Mouse (Mus musculus) mouse trophoblast stem cell (cell line): ENCODE measurements around the gene Bad.
"Not testable (repeated sequence)": the region's sequence is repeated elsewhere in the genome, so short reads cannot be mapped to it uniquely, and the experiment has no call there.

Source experiments
- in situ Hi-C, 2 experiments: fragments of 300-500 bp; cut with MseI, MboI; formaldehyde crosslinking; loops; 2 replicates in 1 of 2; 3 replicates in 1 of 2; pipeline ENCODE4 v1.15.1; 2025

Gene Bad

GRCm38 (mm10) chr19:6985300-6985699 lies 43.6 kb downstream of the Bad start:
- in situ Hi-C loops, result no loop called here

GRCm38 (mm10) chr19:6985951-6986708 lies 44.5 kb downstream of the Bad start:
- in situ Hi-C loops, result no loop called here

- in situ Hi-C loops, result no loop called here
Measured at GRCm38 (mm10) chr19:6987061-6987903, 45.6 kb downstream of the Bad start, which contains the start of gene Vegfb. TSS of gene Vegfb (minus strand) at chr19:6987651.

DNA sequence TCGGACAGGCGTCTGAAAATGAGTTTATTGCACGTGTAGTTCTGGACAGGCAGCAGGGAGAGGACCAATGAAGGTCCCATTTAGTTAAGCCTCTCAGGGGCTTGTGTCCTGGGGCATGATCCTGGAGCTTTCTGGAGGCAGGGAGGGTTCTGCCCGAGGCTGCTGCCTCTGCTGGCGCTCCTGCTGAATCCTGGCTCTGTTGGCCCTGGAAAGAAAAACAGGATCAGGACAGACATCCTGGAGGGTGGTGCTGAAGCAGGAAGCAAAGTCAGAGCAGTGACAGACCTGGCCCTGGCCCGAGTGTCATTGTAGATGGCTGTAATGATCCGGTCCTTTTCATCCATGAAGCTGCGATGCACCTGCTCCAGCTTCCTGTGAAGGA lies 46.2 kb downstream of the Bad start:
- in situ Hi-C loops, result no loop called here

DNA sequence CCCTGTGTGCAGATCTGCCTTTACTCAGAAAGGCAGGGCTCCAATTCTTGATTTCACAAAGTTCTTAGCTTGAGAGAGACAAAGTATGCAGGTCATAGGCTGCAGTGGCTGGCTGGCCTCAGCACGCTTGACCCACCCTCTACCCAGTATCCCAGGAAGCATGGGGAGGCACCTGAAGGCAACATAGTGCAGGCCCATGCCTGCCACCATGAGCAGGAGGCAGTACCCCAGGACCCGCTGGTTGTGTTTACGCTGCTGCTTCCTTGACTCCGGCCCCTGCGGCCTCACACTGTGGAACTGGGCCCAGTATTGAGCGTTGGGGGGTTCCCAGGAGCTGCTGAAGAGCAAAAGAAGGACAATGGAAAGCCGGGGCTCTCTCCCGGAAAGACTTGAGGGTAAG lies 47.6 kb downstream of the Bad start:
- in situ Hi-C loops, result no loop called here

- in situ Hi-C loops, result no loop called here
Measured at GRCm38 (mm10) chr19:6990712-6991111, 49.1 kb downstream of the Bad start.

DNA sequence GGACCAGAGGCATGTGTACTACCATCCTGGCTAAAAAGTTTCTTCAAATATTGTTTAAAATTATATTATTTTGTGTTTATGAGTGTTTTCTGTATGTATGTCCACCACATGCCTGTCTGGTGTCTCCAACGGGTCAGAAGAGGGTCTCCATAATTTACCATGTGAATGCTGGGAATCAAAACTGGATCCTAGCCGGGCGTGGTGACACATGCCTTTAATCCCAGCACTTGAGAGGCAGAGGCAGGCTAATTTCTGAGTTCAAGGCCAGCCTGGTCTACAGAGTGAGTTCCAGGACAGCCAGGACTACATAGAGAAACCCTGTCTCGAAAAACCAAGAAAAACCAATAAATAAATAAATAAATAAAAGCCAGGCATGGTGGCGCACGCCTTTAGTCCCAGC lies 49.5 kb downstream of the Bad start:
- in situ Hi-C loops, result not testable (repeated sequence)

DNA sequence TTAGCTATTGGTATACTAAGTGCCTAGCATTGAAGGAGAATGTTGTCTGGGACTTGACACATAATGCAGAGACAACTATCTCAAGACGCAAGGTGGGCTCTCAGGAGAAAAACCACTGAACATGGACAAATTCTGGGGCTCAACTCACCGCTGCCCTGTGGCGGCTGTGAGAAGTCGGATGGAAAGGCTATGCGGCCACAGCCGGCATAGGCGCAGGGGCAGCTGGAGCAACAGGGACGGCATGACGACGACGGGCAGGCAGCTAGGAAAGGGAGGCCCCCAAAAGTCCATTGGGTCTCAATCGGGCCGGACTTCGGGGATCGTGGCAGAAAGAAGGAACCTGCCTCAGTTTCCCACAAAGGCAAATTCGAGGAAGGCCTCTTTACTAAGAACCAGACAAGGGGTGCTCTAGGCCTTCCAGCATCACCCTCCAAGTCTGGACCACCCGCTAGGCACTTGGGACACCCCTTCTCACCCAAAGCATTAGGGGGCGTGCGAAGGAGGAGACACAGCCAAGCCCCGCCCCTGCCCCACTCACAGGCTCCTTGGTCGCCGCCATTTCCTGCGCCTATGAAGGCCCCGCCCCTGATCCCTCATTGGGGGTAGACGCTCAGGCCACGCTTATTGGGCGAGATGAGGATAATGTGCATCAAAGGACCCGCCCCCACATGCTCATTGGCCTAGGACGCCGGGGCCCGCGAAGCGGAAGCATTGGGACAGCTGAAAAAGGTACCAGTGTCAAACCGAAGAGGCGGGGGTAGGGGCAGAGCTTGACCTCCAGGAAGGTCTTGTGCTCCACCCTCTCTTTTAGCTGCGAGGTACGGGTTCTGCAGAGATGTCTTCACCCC lies 50.6 kb downstream of the Bad start, which contains the start of gene Dnajc4:
Gene Dnajc4, minus strand, starts transcription at position 562 of the 848 bp plus-strand sequence.
- in situ Hi-C loops, result no loop called here

DNA sequence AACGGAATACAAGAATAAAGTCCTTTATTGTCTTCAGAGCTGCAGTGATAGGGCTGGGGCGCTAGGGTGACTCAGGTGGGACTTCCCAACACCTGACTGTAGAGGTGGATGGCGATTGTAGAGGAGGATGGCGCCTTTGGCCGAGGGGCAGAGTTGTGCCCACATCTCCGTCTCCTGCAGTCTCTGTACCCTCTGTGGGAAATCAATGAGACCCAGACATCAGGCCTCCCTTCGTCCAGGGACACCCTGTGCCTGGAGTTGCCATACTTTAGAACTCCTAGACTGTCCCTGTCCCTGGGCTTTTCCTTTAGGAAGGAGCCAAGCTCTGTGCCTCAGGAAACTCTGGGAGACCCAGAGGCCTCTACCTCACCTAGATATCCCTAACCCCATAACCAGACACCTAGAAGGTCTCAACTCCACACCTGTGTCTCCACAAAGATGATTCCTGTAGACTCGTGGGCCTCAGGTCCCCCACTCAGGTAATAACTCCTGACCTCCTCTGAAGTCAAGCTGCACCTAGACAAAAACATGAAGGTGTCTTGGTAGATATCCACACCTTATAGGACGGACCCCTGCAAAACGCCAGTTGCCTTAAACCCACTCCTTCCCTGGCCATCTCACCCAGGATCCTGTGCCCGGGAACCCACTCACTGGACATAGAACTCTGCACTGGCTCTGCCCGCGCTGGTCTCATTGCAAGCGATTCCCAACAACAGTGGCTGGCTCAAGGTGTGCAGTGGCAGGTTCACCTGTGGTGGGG lies 51.5 kb downstream of the Bad start:
- in situ Hi-C loops, result no loop called here

DNA sequence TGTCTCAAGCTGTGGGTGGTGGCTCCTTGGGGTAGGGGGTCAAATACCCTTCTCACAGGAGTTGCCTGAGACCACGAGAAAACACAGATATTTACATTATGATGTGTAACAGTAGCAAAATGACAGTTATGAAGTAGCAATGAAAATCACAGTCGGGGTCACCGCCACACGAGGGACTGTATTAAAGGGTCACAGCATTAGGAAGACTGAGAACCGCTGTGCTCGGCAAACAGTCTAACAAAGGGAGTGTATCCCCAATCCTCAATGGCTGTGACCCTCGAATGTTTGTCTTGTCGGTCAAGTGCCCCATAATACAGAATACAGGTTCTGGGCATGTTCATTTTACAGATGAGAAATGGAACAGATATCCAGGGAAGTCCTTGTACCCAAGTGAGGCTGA lies 52.3 kb downstream of the Bad start:
- in situ Hi-C loops, result no loop called here

DNA sequence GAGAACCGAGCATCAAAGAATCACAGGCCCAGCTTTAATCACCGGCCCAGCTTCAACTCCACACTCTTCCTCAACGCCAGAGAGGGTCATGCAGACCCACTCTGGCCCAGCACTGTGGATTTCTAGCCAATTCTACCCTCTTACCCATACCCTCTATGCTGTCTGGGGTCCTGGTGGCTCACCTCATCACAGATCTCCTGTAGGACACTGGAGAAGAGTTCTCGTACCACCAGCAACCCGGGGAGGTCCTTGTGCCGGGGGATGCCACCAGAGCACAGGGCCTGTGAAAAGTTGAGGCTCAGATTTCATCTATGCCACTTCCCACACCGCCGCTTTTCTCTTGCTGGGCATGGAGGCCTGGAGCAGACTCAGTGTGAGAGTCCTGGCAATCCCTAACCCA lies 52.8 kb downstream of the Bad start:
- in situ Hi-C loops, result no loop called here

GRCm38 (mm10) chr19:6995255-6995991 lies 53.8 kb downstream of the Bad start:
- in situ Hi-C loops, result no loop called here

- in situ Hi-C loops, result no loop called here
Measured at GRCm38 (mm10) chr19:6996006-6996405, 54.3 kb downstream of the Bad start, which contains the start of the genes Nudt22 and Trpt1. TSS of gene Nudt22 (minus strand) at chr19:6996117. TSS of gene Trpt1 (plus strand) at chr19:6996131.

DNA sequence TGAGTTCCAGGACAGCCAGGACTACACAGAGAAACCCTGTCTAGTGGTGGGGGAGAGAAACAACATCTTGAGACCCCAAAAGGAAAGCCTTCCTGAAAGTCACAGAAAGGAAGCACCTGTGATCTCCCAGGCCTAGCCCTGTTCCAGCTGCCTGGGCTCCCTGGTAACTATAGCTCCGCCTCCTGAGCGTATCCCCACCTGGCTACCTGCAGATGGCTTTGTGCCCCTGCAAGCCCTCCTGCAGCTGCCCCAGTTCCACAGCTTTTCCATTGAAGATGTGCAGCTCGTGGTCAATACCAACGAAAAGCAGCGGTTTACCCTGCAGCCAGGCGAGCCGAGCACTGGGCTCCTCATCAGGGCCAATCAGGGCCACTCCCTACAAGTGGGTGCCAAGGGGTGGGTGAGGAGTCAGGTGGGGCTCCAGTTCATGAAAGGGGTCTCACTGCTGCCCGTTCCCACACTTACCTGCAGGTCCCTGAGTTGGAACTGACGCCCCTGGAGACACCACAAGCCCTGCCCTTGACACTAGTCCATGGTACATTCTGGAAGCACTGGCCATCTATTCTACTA lies 56.1 kb downstream of the Bad start:
- in situ Hi-C loops, result no loop called here

- in situ Hi-C loops, result no loop called here
Measured at GRCm38 (mm10) chr19:6999360-7000063, 57.9 kb downstream of the Bad start.
